Mouse (Mus musculus): ENCODE measurements around the gene Nkd2. TPM values are rescaled to one million over a fixed set of nuclear protein-coding genes. Genes with fewer than 3 reads are reported as not detected.
A peak's percentile ranks its signal among the peaks of the same experiment; 100 is the strongest.

Gene Nkd2
- polyA plus RNA-seq, 1 experiment from 2014 or later, result 17.1 TPM

DNA sequence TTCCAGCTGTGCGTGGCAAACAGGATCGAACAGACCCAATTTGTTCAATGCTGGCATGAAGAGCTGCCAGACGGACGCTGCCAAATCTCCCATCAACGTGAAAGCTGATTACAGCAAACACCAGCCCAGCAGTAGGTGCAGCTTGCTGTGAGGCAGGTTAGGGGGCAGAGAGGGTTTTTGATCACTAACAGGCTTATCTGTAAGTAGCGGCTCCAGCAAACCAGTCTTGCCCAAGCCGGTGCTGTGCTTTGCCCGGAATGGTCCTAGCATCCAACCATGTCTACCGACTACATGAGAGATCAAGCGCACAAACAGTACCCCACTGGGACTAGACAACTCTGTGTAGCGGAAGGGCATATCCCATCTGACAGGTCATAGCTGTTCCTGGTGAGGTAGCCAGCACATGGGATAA is 8.3 kb downstream of the Nkd2 start:
- no peak overlapping the region for H3K4me3 ChIP-seq
- peak; percentile 59; the same call in 1 of the 2 replicates for ATAC-seq (ENCODE audit: low FRiP score, low read depth)
- no peak overlapping the region for H3K9ac ChIP-seq
- H3K4me1 ChIP-seq (replicated peaks), result peaks cover 18% of the 10 kb centered on the region; the same call in 1 of the 2 replicates
- 75% methylated on average over 11 of the region's 11 CpGs for WGBS
- no peak overlapping the region for H3K4me2 ChIP-seq
- no peaks in the 10 kb centered on the region for H3K9me3 ChIP-seq
- no peaks in the 10 kb centered on the region for H3K27me3 ChIP-seq
- H3K36me3 ChIP-seq, result no peaks in the 10 kb centered on the region
- H3K27ac ChIP-seq (replicated peaks), result no peak overlapping the region

GRCm38 (mm10) chr13:73837708-73838107 is 9.7 kb downstream of the Nkd2 start:
- 90% methylated on average over 8 of the region's 8 CpGs for WGBS
- Histone ChIP-seq H3K36me3 (no peaks in the 10 kb centered on the region), H3K9me3 (no peaks in the 10 kb centered on the region), H3K27ac (replicated peaks) (no peak overlapping the region), H3K4me3 (no peak overlapping the region), H3K4me2 (no peak overlapping the region), H3K9ac (no peak overlapping the region), H3K27me3 (no peaks in the 10 kb centered on the region), H3K4me1 (replicated peaks) (peaks cover 18% of the 10 kb centered on the region; the same call in 1 of the 2 replicates)
- no peak for ATAC-seq (ENCODE audit: low FRiP score, low read depth)

DNA sequence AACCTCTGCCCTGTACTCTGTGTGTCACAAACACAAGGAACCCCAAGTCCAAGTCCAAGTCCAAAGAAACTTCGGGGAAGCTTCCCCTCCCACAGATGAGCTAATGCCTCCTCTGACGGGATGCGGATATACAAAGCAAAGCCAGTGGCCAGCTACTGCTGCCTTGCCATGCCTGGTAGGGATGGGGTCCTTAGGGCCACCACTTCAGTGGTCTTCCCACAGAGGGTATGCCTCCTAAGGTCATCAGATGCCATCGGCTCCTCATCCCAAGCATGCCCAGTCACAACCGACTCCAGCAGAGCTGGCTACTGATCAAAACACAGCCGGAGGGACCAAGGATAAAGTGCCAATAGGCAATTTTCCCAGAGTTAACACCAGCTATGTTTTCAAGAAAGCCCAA is 10.9 kb downstream of the Nkd2 start:
- Histone ChIP-seq H3K9me3 (no peaks in the 10 kb centered on the region), H3K36me3 (no peaks in the 10 kb centered on the region), H3K4me1 (replicated peaks) (peaks cover 18% of the 10 kb centered on the region; the same call in 1 of the 2 replicates), H3K9ac (no peak overlapping the region), H3K4me3 (no peak overlapping the region), H3K27me3 (no peaks in the 10 kb centered on the region), H3K4me2 (no peak overlapping the region), H3K27ac (replicated peaks) (peak overlapping the region; percentile 43; the same call in 1 of the 2 replicates)
- ATAC-seq (ENCODE audit: low FRiP score, low read depth), result no peak
- 81% methylated on average over 6 of the region's 6 CpGs for WGBS

DNA sequence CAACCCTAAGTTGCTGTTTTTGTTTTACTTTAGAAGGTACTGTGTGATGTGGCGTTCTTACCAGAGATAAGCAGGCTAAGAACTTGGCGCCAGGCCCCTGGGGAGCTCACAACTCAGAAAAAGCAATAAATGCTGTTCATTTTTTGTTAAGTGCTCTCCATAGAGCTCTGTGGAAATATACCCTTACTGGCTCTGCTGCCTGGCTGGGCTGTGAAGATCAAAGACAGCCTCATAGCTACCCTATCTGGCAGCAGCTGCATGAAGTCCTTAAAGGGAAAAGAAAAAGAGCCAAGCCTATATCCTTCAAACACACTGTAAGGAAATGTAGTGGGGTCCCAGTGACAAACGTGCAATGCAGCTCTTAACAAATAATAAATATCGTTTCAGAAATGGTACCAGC is 11.6 kb downstream of the Nkd2 start:
- 65% methylated on average over 4 of the region's 4 CpGs for WGBS
- H3K9me3 ChIP-seq, result no peaks in the 10 kb centered on the region
- H3K9ac ChIP-seq, result no peak overlapping the region
- H3K4me1 ChIP-seq (replicated peaks), result peaks cover 18% of the 10 kb centered on the region; the same call in 1 of the 2 replicates
- H3K36me3 ChIP-seq, result no peaks in the 10 kb centered on the region
- no peak for ATAC-seq (ENCODE audit: low FRiP score, low read depth)
- no peak overlapping the region for H3K4me3 ChIP-seq
- H3K4me2 ChIP-seq, result no peak overlapping the region
- no peaks in the 10 kb centered on the region for H3K27me3 ChIP-seq
- H3K27ac ChIP-seq (replicated peaks), result peak overlapping the region; percentile 43; the same call in 1 of the 2 replicates

- H3K9me3 ChIP-seq, result no peaks in the 10 kb centered on the region
- H3K36me3 ChIP-seq, result no peaks in the 10 kb centered on the region
- H3K4me2 ChIP-seq, result no peak overlapping the region
- H3K9ac ChIP-seq, result no peak overlapping the region
- no peaks in the 10 kb centered on the region for H3K27me3 ChIP-seq
- H3K4me1 ChIP-seq (replicated peaks), result peaks cover 15% of the 10 kb centered on the region; the same call in 1 of the 2 replicates
- no peak overlapping the region for H3K27ac ChIP-seq (replicated peaks)
- 76% methylated on average over 12 of the region's 12 CpGs for WGBS
- no peak overlapping the region for H3K4me3 ChIP-seq
- ATAC-seq (ENCODE audit: low FRiP score, low read depth), result no peak
Measured at GRCm38 (mm10) chr13:73833809-73834208, 13.6 kb downstream of the Nkd2 start.

- Histone ChIP-seq H3K4me3 (no peak overlapping the region), H3K4me2 (no peak overlapping the region), H3K27me3 (no peaks in the 10 kb centered on the region), H3K27ac (replicated peaks) (no peak overlapping the region), H3K9ac (no peak overlapping the region), H3K9me3 (no peaks in the 10 kb centered on the region), H3K4me1 (replicated peaks) (peaks cover 10% of the 10 kb centered on the region; the same call in 1 of the 2 replicates), H3K36me3 (no peaks in the 10 kb centered on the region)
- ATAC-seq (ENCODE audit: low FRiP score, low read depth), result 0 out of 2 replicates have a peak, but pooled peaks have one; percentile 19
- WGBS, result 0% methylated on average over 2 of the region's 2 CpGs
Measured at GRCm38 (mm10) chr13:73831486-73831885, 15.9 kb downstream of the Nkd2 start.

GRCm38 (mm10) chr13:73827243-73827642 is 20.2 kb downstream of the Nkd2 start:
- Histone ChIP-seq H3K4me1 (replicated peaks) (0 out of 2 replicates have a peak, but pooled peaks cover 3% of the 10 kb centered on the region), H3K27ac (replicated peaks) (no peak overlapping the region), H3K9ac (no peak overlapping the region), H3K4me2 (no peak overlapping the region), H3K9me3 (no peaks in the 10 kb centered on the region), H3K36me3 (0 out of 2 replicates have a peak, but pooled peaks cover 6% of the 10 kb centered on the region), H3K27me3 (no peaks in the 10 kb centered on the region), H3K4me3 (no peak overlapping the region)
- 57% methylated on average over 8 of the region's 8 CpGs for WGBS
- no peak for ATAC-seq (ENCODE audit: low FRiP score, low read depth)

GRCm38 (mm10) chr13:73823711-73824110 is 23.7 kb downstream of the Nkd2 start:
- H3K4me1 ChIP-seq (replicated peaks), result 0 out of 2 replicates have a peak, but pooled peaks cover 3% of the 10 kb centered on the region
- WGBS, result 81% methylated on average over 6 of the region's 6 CpGs
- no peak overlapping the region for H3K4me3 ChIP-seq
- no peak overlapping the region for H3K27ac ChIP-seq (replicated peaks)
- no peak overlapping the region for H3K9ac ChIP-seq
- no peaks in the 10 kb centered on the region for H3K9me3 ChIP-seq
- H3K36me3 ChIP-seq, result 0 out of 2 replicates have a peak, but pooled peaks cover 6% of the 10 kb centered on the region
- H3K27me3 ChIP-seq, result no peaks in the 10 kb centered on the region
- H3K4me2 ChIP-seq, result no peak overlapping the region
- ATAC-seq (ENCODE audit: low FRiP score, low read depth), result no peak

DNA sequence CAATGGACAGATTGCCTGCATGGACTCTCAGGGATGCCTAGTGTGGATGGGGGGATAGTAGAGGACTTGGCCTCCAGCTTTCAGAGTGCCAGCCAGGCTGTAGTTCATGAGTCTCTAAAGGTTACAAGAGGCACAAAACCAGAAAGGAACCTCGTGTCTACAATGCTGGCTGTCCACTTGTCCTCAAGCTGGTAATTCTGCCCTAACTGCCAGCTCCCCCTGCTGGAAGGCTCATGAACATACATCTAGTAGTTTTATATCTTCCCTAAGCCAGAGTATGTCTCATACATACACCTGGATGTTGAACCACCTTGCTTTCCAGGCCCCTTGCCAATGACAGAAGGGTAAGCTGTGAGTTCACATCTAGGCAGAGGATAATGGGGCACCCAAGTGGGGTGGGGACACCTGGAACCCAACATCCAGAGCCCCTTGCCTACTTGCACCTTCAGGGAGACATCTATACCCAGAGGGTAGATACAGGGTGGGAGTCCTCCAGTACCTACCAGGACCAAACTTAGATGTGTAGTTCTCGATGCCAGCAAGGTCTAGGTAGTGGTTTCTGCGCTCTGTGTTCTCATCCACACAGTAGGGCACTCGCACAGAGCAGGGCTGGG is 25.1 kb downstream of the Nkd2 start:
- Histone ChIP-seq H3K9me3 (no peaks in the 10 kb centered on the region), H3K4me2 (no peak overlapping the region), H3K4me3 (no peak overlapping the region), H3K27ac (replicated peaks) (no peak overlapping the region), H3K9ac (no peak overlapping the region), H3K4me1 (replicated peaks) (no peaks in the 10 kb centered on the region), H3K27me3 (no peaks in the 10 kb centered on the region), H3K36me3 (0 out of 2 replicates have a peak, but pooled peaks cover 6% of the 10 kb centered on the region)
- ATAC-seq (ENCODE audit: low FRiP score, low read depth), result no peak
- WGBS, result 71% methylated on average over 4 of the region's 4 CpGs

DNA sequence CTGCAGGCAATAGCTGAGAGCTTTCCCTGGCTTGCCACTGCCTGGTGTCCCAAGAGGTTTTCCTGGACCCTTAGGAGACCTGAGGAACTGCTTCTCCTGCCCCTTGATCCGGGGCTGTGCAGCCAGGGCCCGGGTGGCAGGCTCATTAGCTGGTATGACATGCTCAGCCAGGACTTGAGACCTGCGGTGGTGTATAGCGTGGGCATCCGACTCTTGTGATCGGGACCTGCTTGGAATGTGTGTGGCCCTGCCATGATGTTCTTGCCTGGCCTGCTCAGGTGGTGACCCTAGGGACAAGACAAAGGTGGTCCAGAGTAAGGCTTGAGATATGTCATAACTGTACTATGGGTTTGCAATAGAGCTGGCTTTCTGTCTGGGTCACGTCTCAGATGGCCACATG is 26.2 kb downstream of the Nkd2 start:
- Histone ChIP-seq H3K36me3 (0 out of 2 replicates have a peak, but pooled peaks cover 6% of the 10 kb centered on the region), H3K9ac (no peak overlapping the region), H3K4me1 (replicated peaks) (no peaks in the 10 kb centered on the region), H3K4me3 (no peak overlapping the region), H3K27ac (replicated peaks) (no peak overlapping the region), H3K9me3 (no peaks in the 10 kb centered on the region), H3K27me3 (no peaks in the 10 kb centered on the region), H3K4me2 (no peak overlapping the region)
- 92% methylated on average over 7 of the region's 7 CpGs for WGBS
- ATAC-seq (ENCODE audit: low FRiP score, low read depth), result no peak

GRCm38 (mm10) chr13:73818921-73819320 is 28.5 kb downstream of the Nkd2 start:
- 90% methylated on average over 3 of the region's 3 CpGs for WGBS

GRCm38 (mm10) chr13:73816338-73816737 is 31.1 kb downstream of the Nkd2 start:
- 69% methylated on average over 6 of the region's 6 CpGs for whole genome bisulfite sequencing
- Histone ChIP-seq H3K4me2 (no peak overlapping the region), H3K27ac (replicated peaks) (no peak overlapping the region), H3K36me3 (no peaks in the 10 kb centered on the region), H3K9ac (no peak overlapping the region), H3K4me3 (no peak overlapping the region), H3K9me3 (no peaks in the 10 kb centered on the region), H3K4me1 (replicated peaks) (no peaks in the 10 kb centered on the region), H3K27me3 (no peaks in the 10 kb centered on the region)
- ATAC-seq (ENCODE audit: low FRiP score, low read depth), result no peak

More at GRCm38 (mm10) chr13:73818921-73819320, 28.5 kb downstream of the Nkd2 start:
- Histone ChIP-seq H3K27me3 (no peaks in the 10 kb centered on the region), H3K27ac (replicated peaks) (no peak overlapping the region), H3K4me2 (no peak overlapping the region), H3K4me1 (replicated peaks) (no peaks in the 10 kb centered on the region), H3K36me3 (no peaks in the 10 kb centered on the region), H3K4me3 (no peak overlapping the region), H3K9ac (no peak overlapping the region), H3K9me3 (no peaks in the 10 kb centered on the region)
- ATAC-seq (ENCODE audit: low FRiP score, low read depth), result no peak

All from hindbrain, embryonic 15.5 days (tissue).